Mouse (Mus musculus): ENCODE results near the gene Serpinf2. TPM values are rescaled to one million over a fixed set of nuclear protein-coding genes. Genes with fewer than 3 reads are reported as not detected.

Gene Serpinf2
- polyA plus RNA-seq, 1 experiment from 2014 or later, result 1.5 TPM

MicroRNA genes within 50 kb of the gene (microRNA counts, 519-probe panel; counts per million panel counts)
- microRNA mmu-miR-22, result 6,696 counts per million, percentile 96 among the panel's probes with 10 or more counts

Small RNA genes lying within 50 kb of the gene (microRNA-seq; reads per million reads assigned to microRNA genes)
- 9,714 reads per million, percentile 95 among the genes with 10 or more reads in this experiment for gene Mir22

Other genes with a start within 250 kb of the Serpinf2 start
- gene Dph1, start 248.3 kb downstream of the Serpinf2 start, polyA plus RNA-seq (2015; fragmentation: Nextera tagmentation; extraction: Ambion mirVana), result 19.3 and 21.3 TPM in 2 replicates
- 10.2 and 12.4 TPM in 2 replicates for gene Rtn4rl1, start 245.8 kb downstream of the Serpinf2 start, polyA plus RNA-seq (2015; fragmentation: Nextera tagmentation; extraction: Ambion mirVana)
- gene Rpa1, start 91.3 kb downstream of the Serpinf2 start, polyA plus RNA-seq (2015; fragmentation: Nextera tagmentation; extraction: Ambion mirVana), result 85.8 and 88.4 TPM in 2 replicates
- 12.9 and 13.1 TPM in 2 replicates for gene Smyd4, start 91.2 kb downstream of the Serpinf2 start, polyA plus RNA-seq (2015; fragmentation: Nextera tagmentation; extraction: Ambion mirVana)
- 30.2 and 34.2 TPM in 2 replicates for gene Serpinf1, start 16.9 kb downstream of the Serpinf2 start, polyA plus RNA-seq (2015; fragmentation: Nextera tagmentation; extraction: Ambion mirVana)
- 3.7 and 3.8 TPM in 2 replicates for gene Wdr81, start 15.1 kb upstream of the Serpinf2 start, polyA plus RNA-seq (2015; fragmentation: Nextera tagmentation; extraction: Ambion mirVana)
- gene Tlcd2, start 22.1 kb upstream of the Serpinf2 start, polyA plus RNA-seq (2015; fragmentation: Nextera tagmentation; extraction: Ambion mirVana), result 11.4 and 13.5 TPM in 2 replicates
- gene Prpf8, start 47.2 kb upstream of the Serpinf2 start, polyA plus RNA-seq (2015; fragmentation: Nextera tagmentation; extraction: Ambion mirVana), result 31.6 and 32.1 TPM in 2 replicates
- gene Rilp, start 70.5 kb upstream of the Serpinf2 start, polyA plus RNA-seq (2015; fragmentation: Nextera tagmentation; extraction: Ambion mirVana), result 3.4 TPM in 2 replicates
- 12.9 and 13.2 TPM in 2 replicates for gene Scarf1, start 73.9 kb upstream of the Serpinf2 start, polyA plus RNA-seq (2015; fragmentation: Nextera tagmentation; extraction: Ambion mirVana)
- 3.2 and 3.6 TPM in 2 replicates for gene Slc43a2, start 92.1 kb upstream of the Serpinf2 start, polyA plus RNA-seq (2015; fragmentation: Nextera tagmentation; extraction: Ambion mirVana)
- 54.4 and 56.7 TPM in 2 replicates for gene Pitpna, start 148.5 kb upstream of the Serpinf2 start, polyA plus RNA-seq (2015; fragmentation: Nextera tagmentation; extraction: Ambion mirVana)
- 18.9 and 20.9 TPM in 2 replicates for gene Inpp5k, start 191.4 kb upstream of the Serpinf2 start, polyA plus RNA-seq (2015; fragmentation: Nextera tagmentation; extraction: Ambion mirVana)
- gene Myo1c, start 210.9 kb upstream of the Serpinf2 start, polyA plus RNA-seq (2015; fragmentation: Nextera tagmentation; extraction: Ambion mirVana), result 58.4 and 58.7 TPM in 2 replicates
- gene Crk, start 239.7 kb upstream of the Serpinf2 start, polyA plus RNA-seq (2015; fragmentation: Nextera tagmentation; extraction: Ambion mirVana), result 84.8 and 93.1 TPM in 2 replicates

Measured in heart, embryonic 13.5 days (tissue).